Mouse (Mus musculus) G1E (cell line): Measurements from ENCODE around the gene Ltbp2.

Experiments
- CTCF ChIP-seq: IDR thresholded peaks from 2 replicates; pipeline ENCODE4 v1.5.1; 2012; ENCODE audit warnings: low read depth, low read length, inconsistent platforms, mixed read lengths
- TAL1 ChIP-seq: conservative IDR thresholded peaks from 2 replicates; pipeline ENCODE4 v1.6.1; 2012; ENCODE audit warnings: low read depth, low read length, inconsistent platforms, mixed read lengths

DNA sequence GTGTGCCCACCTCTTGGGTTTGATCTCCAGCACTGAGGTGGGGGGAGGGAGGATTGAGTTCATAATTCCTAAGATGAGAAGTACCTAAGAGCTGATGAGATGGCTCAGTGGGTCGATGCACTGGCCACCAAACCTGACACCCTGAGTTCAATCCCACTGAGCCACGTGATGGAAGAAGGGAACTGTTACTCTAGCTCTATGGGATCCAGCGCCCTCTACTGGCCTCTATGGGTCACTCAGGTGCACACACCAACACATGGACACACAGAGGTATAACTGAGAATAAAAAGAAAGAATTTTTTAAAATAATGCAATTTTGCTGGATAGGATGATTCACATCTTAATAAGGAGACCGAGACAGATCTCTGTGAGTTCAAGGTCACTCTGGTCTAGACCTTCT lies 57.8 kb downstream of the Ltbp2 start:
- no peak for TF ChIP-seq CTCF
- TF ChIP-seq TAL1, result no peak
